Mouse (Mus musculus): ENCODE results near the gene Acin1.
A peak's percentile ranks its signal among the peaks of the same experiment; 100 is the strongest.

Gene Acin1

GRCm38 (mm10) chr14:54686522-54687143 is at the start of gene Acin1:
TSS of gene Acin1 (minus strand) at chr14:54686931.
- peak; percentile 100 for DNase-seq (ENCODE audit: low spot score in 2 of 2)

DNA sequence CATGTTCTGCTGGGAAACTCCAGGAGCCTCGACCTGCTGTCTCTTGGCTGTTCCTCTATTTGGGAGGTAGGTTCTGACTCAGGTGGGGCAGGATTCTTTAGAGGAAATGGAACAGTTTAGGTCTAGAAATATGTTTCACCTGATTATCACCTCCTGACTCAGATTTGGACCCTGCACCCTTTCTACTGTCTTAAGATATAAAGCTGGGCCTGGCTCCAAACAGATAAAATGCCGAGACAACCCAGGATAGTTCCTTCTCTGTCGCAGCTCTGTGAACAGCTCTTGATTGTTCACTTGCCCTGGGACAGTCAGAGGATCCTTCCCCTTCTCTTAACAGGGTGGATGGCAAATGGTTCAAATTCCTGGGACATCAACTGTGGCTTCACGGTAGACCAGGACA is 48.5 kb upstream of the Acin1 start:
- no peak for DNase-seq (ENCODE audit: low spot score in 2 of 2)

GRCm38 (mm10) chr14:54734004-54734403 is 47.3 kb upstream of the Acin1 start:
- DNase-seq (ENCODE audit: low spot score in 2 of 2), result no peak

- DNase-seq (ENCODE audit: low spot score in 2 of 2), result no peak
Measured at GRCm38 (mm10) chr14:54732206-54732605, 45.5 kb upstream of the Acin1 start.

DNA sequence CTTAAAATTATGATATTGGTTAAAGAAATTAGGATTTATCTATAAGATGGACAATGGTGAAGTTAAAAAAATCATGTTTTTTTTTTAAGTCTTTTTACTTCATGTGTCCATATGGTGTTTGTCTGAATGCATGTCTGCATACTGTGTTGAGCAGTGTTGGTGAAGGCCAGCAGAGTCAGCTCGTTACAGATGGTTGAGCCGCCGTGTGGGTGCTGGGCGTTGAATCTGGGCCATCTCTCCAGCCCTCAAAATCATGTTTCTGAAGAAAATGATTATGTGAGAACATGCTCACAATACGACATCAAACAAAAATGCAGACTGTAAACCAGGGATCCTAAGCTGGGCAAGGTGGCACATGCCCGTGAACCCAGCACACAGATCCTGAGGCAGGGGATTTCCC is 43.6 kb upstream of the Acin1 start:
- no peak for DNase-seq (ENCODE audit: low spot score in 2 of 2)

- no peak for DNase-seq (ENCODE audit: low spot score in 2 of 2)
Measured at GRCm38 (mm10) chr14:54728823-54729653, 42.3 kb upstream of the Acin1 start.

DNA sequence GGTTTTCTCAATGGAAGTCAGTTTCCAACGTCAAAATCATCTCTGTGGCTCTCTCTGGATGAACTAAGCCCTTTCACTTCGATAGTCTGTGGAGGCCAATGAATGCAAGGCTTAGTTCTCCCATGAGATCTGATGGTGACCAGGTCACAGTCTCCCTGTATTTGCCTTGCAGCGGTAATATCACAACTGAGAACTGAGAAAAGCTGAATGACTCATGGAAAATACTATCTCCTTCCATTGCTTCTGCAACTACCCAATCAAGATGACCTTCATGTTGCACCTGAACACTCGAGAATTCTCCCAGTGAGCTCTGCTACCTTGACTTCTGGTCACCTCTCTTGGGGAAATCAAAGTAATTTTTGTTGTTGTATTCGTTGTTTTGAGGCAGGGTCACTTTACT is 40.8 kb upstream of the Acin1 start:
- DNase-seq (ENCODE audit: low spot score in 2 of 2), result no peak

DNA sequence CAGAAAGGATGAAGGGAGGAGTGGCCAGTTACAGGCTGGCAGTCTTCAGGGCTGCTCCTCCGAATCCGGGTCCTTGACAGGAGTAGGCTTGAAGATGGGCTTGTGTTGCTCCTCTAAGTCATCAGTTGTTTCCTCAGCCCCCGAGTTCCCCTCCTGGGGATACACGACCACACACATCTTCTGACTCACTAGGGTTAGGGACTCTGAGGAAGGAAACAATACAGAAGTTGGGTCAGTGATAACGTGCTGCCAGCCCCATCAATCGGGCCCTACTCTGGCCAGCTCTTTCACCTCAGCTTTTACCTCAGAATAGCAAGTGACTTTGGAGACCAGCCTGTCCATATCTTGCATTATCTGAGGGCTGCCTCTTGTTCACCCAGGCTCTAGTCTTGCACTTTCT is 37.3 kb upstream of the Acin1 start:
- no peak for DNase-seq (ENCODE audit: low spot score in 2 of 2)

DNA sequence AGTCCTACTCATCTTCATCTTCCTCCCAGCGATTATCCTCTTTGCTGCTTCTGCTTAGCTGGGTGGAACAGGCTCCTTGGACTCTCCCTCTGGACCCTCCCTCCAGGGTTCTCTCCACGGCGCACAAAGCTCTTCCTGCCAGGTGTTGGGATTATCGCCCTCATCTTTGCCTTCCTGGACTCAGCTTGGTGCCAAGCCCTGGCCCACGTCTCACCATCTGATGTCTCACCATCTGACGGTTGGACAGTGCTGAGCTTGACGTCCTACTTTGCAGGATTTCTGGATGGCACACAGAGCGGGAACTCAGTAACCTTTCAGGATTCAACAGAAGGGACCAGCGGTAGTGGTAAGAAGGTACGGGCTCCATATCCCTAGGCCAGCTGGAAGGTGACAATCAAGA is 35.0 kb upstream of the Acin1 start:
- no peak for DNase-seq (ENCODE audit: low spot score in 2 of 2)

- no peak for DNase-seq (ENCODE audit: low spot score in 2 of 2)
Measured at GRCm38 (mm10) chr14:54720654-54721350, 34.1 kb upstream of the Acin1 start.

DNA sequence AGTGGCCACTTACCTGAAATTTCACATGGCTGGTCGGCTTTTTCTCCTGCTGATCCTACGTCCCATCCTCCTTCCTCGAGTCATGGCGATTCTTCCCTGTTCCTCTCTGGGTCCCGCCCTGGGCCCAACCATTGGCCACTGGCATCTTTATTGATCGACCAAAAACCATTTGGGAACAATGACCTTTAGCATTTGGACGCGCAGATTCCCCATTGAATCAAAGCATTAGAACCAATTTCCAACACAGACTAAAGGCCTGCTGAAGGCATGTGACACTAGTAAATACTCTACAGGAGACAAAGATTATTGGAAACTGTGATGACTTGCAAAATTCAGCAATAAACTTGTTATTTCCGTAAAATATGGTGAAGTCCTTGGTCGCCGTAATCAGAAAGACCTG is 33.3 kb upstream of the Acin1 start:
- no peak for DNase-seq (ENCODE audit: low spot score in 2 of 2)

DNA sequence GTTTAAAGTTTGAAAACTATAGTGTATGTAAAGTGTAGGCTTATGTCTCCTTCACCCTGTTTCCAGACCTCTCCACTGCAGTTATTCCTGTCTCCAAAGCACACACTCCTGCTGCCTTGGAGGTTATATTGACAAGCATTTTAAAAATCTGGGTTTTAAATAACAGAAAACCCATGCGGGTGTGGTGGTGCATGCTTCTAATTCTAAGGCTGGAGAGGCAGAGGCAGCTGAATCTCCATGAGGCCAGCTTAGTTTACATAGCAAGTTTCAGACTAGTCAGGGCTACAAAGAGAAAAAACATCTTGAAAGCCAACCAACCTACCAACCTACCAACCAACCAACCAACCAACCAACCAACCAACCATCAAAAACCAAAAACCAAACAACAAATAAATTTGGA is 28.7 kb upstream of the Acin1 start:
- no peak for DNase-seq (ENCODE audit: low spot score in 2 of 2)

- peak in 1 of 2 experiments; percentile 25 for DNase-seq (ENCODE audit: low spot score in 2 of 2)
Measured at GRCm38 (mm10) chr14:54714617-54715081, 27.9 kb upstream of the Acin1 start.

DNA sequence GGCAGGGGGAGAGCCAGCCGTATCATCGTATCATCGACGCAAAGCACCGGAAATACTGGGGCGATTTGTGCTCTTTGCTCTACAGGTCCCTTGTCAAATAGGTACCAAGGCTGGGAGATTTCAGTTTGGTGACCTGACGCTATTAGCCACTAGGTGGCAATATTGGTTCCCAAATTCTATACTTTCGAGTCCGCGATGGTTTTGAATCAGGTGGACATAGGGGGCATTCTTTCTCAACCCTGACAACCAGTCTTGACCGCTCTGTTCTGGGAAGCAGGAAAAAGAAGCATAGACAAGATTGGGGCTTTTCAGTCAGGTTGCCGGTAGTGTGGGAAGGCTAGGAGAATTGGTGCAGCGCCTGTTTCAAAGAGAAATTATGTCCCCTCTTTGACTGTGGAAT is 27.4 kb upstream of the Acin1 start:
- peak in 1 of 2 experiments; percentile 72 for DNase-seq (ENCODE audit: low spot score in 2 of 2)

DNA sequence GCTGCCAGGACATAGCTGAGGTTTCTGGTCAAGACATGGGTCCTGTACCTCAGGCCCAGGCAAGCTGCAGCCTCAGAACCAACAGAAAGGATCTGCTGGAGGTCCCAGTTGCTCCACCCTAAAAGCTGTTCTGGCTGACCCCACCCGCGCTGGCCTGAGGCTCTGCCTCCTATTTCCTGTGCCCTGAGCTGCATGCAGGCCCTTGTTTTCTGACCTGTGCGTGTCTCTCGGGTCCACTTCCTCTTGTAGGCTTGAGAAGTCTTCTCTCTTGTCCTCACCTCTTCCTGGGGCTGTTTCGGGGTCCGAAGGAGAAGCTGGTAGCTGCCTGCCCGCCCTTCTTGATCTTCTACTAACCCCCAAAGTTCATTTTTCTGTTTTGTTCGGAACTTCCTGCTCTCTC is 26.1 kb upstream of the Acin1 start:
- no peak for DNase-seq (ENCODE audit: low spot score in 2 of 2)

- DNase-seq (ENCODE audit: low spot score in 2 of 2), result no peak
Measured at GRCm38 (mm10) chr14:54712074-54712473, 25.3 kb upstream of the Acin1 start, which contains the start of gene Cebpe. TSS of gene Cebpe (minus strand) at chr14:54712174.

GRCm38 (mm10) chr14:54709054-54709453 is 22.3 kb upstream of the Acin1 start:
- DNase-seq (ENCODE audit: low spot score in 2 of 2), result no peak

DNA sequence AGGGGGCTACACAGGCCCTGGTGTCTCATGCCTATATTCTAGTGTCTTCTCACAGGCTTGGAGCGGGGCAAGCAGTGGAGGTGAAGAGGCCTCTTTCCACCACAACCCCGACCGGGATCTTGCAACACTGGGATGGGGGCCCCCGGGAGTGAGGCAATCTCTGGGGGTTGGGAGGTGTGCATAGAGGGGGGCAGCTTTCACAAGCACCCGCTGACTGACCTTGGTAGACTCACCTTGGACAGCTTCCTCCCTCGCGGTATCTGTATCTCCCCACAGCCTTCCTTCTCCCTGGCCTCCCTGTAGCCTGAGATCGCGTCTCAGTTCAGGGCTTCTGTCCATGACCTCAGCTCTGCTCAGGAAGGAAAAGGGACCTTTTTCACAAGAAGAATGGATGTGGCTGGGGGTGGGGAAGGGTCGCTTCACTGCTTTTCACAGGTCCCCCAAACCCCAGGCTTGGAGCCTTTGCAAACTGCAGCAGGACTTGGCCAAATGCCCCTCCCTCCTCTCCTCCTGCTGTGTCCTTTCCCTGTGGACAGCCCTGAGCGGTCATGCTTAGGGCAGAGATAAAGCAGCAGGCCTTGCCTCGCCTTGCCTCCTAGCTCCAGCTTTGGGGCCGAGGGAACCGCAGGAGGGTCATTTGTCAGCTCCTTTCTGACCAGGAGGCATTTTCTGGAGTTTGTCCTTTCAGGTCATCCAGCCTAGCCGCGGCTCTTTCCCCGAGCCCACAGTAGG is 20.0 kb upstream of the Acin1 start:
- no peak for DNase-seq (ENCODE audit: low spot score in 2 of 2)

DNA sequence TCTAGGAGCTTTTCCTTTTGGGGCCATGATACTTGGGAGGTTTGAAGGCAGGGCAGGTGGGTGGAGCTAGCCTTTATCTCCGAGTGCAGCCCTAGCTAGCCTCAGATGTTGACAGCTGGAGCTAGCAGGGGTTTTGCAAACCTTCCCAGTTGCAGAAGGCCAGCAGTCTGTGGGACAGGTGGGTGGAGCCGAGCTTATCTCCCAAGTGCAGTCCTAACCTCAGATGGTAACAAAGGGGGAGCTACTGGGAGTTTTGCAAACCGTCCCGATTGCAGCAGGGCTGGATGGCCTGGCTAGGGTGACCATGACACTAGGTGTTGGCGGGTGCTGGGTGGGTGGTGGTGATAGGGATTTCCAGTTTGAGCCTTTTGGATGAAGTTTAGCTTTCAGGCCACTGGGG is 19.1 kb upstream of the Acin1 start:
- DNase-seq (ENCODE audit: low spot score in 2 of 2), result no peak

- no peak for DNase-seq (ENCODE audit: low spot score in 2 of 2)
Measured at GRCm38 (mm10) chr14:54703207-54703606, 16.5 kb upstream of the Acin1 start.

DNA sequence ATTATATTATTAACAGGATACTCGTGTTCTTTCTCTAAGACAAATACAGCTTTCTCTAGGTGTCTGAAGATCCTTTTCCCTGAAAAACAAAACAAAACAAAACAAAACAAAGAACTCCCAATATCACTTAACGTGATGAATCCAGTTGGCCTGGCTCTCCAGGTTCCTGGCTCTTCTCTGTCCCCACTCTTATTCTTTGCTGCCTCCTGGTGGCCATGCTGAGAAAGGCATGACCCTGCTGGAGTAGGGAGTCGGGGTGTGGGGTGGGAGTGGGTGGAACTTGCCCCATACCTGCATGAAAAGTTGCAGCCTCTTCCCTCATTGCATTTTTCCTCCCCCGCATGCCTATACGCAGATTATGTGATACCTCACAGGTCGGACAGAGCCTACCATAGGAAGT is 14.6 kb upstream of the Acin1 start:
- peak in 1 of 2 experiments; percentile 51 for DNase-seq (ENCODE audit: low spot score in 2 of 2)

DNA sequence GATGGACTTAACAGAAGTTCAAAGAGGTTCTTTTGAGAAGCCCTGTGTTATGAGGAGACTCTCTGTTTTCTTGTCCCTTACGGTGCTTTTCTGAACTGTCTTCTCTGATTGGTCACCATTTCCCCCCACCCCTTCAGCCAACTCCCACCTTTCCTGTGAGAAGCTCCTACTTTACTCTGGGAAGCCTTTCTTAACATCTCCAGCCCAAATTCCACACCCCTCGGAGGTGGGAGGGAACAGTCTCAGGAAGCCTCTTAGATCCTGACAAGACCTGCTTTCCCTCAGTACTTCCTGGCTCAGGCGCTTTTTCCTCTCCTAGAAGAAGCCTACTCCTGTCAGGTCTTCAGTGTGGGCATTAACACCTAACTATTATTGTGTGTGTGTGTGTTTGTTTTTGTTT is 12.9 kb upstream of the Acin1 start:
- DNase-seq (ENCODE audit: low spot score in 2 of 2), result no peak

Measured in frontal cortex, postnatal 10 days (tissue).